Mouse (Mus musculus) retina, postnatal 7 days (tissue): ENCODE results near the gene Agap1.

Source experiments
- DNase-seq: peaks from one replicate; pipeline ENCODE4 v3.0.0-alpha.2; 2012; ENCODE audit warnings: low read depth, low spot score

Agap1 gene

GRCm38 (mm10) chr1:89454196-89455123 lies at the start of gene Agap1:
Gene Agap1, plus strand, starts transcription at chr1:89454806.
- DNase-seq = peak; percentile 86

- no peak for DNase-seq
Measured at GRCm38 (mm10) chr1:89405991-89406390, 48.6 kb upstream of the Agap1 start.

GRCm38 (mm10) chr1:89407986-89408385 lies 46.6 kb upstream of the Agap1 start:
- DNase-seq = no peak

- no peak for DNase-seq
Measured at GRCm38 (mm10) chr1:89413122-89413521, 41.5 kb upstream of the Agap1 start.

GRCm38 (mm10) chr1:89414563-89414962 lies 40.0 kb upstream of the Agap1 start:
- no peak for DNase-seq

- no peak for DNase-seq
Measured at GRCm38 (mm10) chr1:89416929-89417328, 37.7 kb upstream of the Agap1 start.

GRCm38 (mm10) chr1:89420642-89421041 lies 34.0 kb upstream of the Agap1 start:
- no peak for DNase-seq

- DNase-seq = no peak
Measured at GRCm38 (mm10) chr1:89421401-89421800, 33.2 kb upstream of the Agap1 start.

GRCm38 (mm10) chr1:89424563-89424962 lies 30.0 kb upstream of the Agap1 start:
- no peak for DNase-seq

- DNase-seq = no peak
Measured at GRCm38 (mm10) chr1:89426137-89426536, 28.5 kb upstream of the Agap1 start.

- DNase-seq = no peak
Measured at GRCm38 (mm10) chr1:89428671-89429070, 25.9 kb upstream of the Agap1 start.

- DNase-seq = no peak
Measured at GRCm38 (mm10) chr1:89429946-89430640, 24.5 kb upstream of the Agap1 start.

GRCm38 (mm10) chr1:89439351-89439750 lies 15.3 kb upstream of the Agap1 start:
- no peak for DNase-seq

- DNase-seq = no peak
Measured at GRCm38 (mm10) chr1:89441236-89441897, 13.2 kb upstream of the Agap1 start.

GRCm38 (mm10) chr1:89443512-89443911 lies 11.1 kb upstream of the Agap1 start:
- no peak for DNase-seq

- no peak for DNase-seq
Measured at GRCm38 (mm10) chr1:89444014-89444413, 10.6 kb upstream of the Agap1 start.

GRCm38 (mm10) chr1:89450139-89450538 lies 4.5 kb upstream of the Agap1 start:
- no peak for DNase-seq

- no peak for DNase-seq
Measured at GRCm38 (mm10) chr1:89452138-89452537, 2.5 kb upstream of the Agap1 start.

- no peak for DNase-seq
Measured at GRCm38 (mm10) chr1:89453666-89454065, 940 bp upstream of the Agap1 start.

- no peak for DNase-seq
Measured at GRCm38 (mm10) chr1:89455421-89456091, 950 bp downstream of the Agap1 start.

GRCm38 (mm10) chr1:89456456-89456855 lies 1.9 kb downstream of the Agap1 start:
- DNase-seq = no peak
